In genomic region chr8:111268277-111268676, GRCm38 (mm10) we compare ENCODE assay signal across 18 mouse cellular contexts. TPM values are rescaled to one million over a fixed set of nuclear protein-coding genes. Genes with fewer than 3 reads are reported as not detected.
DNase-seq lines count a peak whose midpoint lies in the region; ATAC-seq and TF ChIP-seq lines count a peak whose summit lies in the region.
"Had no signal": no experiment of that assay in that cellular context is flagged by ENCODE, and none has a peak within 500 bp of the region (broad histone marks: within the 10 kb centered on the region; RNA-seq: fewer than 3 reads in every experiment).

No protein-coding gene starts in this region.

- 81% methylated on average over 2 of the region's 2 CpGs for WGBS in forebrain, embryonic 14.5 days
- 73% methylated on average over 2 of the region's 2 CpGs for WGBS in forebrain, embryonic 12.5 days

- H3K36me3 ChIP-seq in forebrain, embryonic 14.5 days (ENCODE audit: control insufficient read depth, insufficient read depth, low read length) = peaks cover 15% of the 10 kb centered on the region
- H3K36me3 ChIP-seq in forebrain, embryonic 12.5 days (replicated peaks) = peaks cover 15% of the 10 kb centered on the region

- H3K27ac ChIP-seq in forebrain, embryonic 14.5 days (ENCODE audit: low read depth, low read length) = no peak overlapping the region
- no peak overlapping the region for H3K27ac ChIP-seq in forebrain, embryonic 12.5 days
- no peak overlapping the region for H3K27ac ChIP-seq in layer of hippocampus, adult 2 months
- H3K27ac ChIP-seq: forebrain, embryonic 13.5 days; heart, embryonic 15.5 days; limb, embryonic 12.5 days; lung, embryonic 15.5 days; midbrain, embryonic 15.5 days had no signal

- H3K4me2 ChIP-seq in forebrain, embryonic 14.5 days (ENCODE audit: low read length) = no peak overlapping the region
- no peak overlapping the region for H3K4me2 ChIP-seq in forebrain, embryonic 12.5 days
- H3K4me2 ChIP-seq: forebrain, embryonic 13.5 days; heart, embryonic 15.5 days; limb, embryonic 12.5 days; lung, embryonic 15.5 days; midbrain, embryonic 15.5 days had no signal

- peak; percentile 9 for DNase-seq in forebrain, embryonic 14.5 days (ENCODE audit: low spot score)
- DNase-seq in layer of hippocampus, adult 2 months (ENCODE audit: low spot score in 2 of 2) = no peak
- DNase-seq in layer of hippocampus, postnatal 14 days (ENCODE audit: low spot score in 2 of 2) = no peak
- peak; percentile 14 for DNase-seq in thymus, postnatal 4 days
- DNase-seq in thymus, postnatal 36 days = no peak
- no peak for DNase-seq in testis, postnatal 14 days (ENCODE audit: low spot score)
- DNase-seq: cerebellum, postnatal 10 days; heart, adult 11 months; thymus, adult 2 months had no signal

- peak; percentile 67 for TF ChIP-seq CTCF in layer of hippocampus, adult 2 months (conservative IDR thresholded peaks at IDR 0.05)

- no peak for ATAC-seq in forebrain, embryonic 14.5 days
- no peak for ATAC-seq in forebrain, embryonic 12.5 days (ENCODE audit: low FRiP score)
- ATAC-seq in erythroid progenitor cell, adult 5-6 weeks (replicated peaks; ENCODE audit: low FRiP score, poor library complexity, severe bottlenecking) = no peak
- ATAC-seq: forebrain, embryonic 13.5 days; inflammation-experienced regulatory T-cells, adult 6 months; midbrain, embryonic 15.5 days had no signal

- H3K4me1 ChIP-seq in forebrain, embryonic 14.5 days (ENCODE audit: control insufficient read depth, insufficient read depth, low read length) = no peaks in the 10 kb centered on the region
- no peaks in the 10 kb centered on the region for H3K4me1 ChIP-seq in forebrain, embryonic 12.5 days
- H3K4me1 ChIP-seq: forebrain, embryonic 13.5 days; heart, embryonic 15.5 days; limb, embryonic 12.5 days; lung, embryonic 15.5 days; megakaryocyte, embryonic 14.5 days; midbrain, embryonic 15.5 days had no signal

- no peaks in the 10 kb centered on the region for H3K9me3 ChIP-seq in forebrain, embryonic 14.5 days (replicated peaks; ENCODE audit: control insufficient read depth, low read length)
- H3K9me3 ChIP-seq in forebrain, embryonic 12.5 days = no peaks in the 10 kb centered on the region
- H3K9me3 ChIP-seq: heart, embryonic 15.5 days; limb, embryonic 12.5 days; midbrain, embryonic 15.5 days had no signal

- no peak overlapping the region for H3K4me3 ChIP-seq in forebrain, embryonic 14.5 days (ENCODE audit: low read depth, low read length)
- H3K4me3 ChIP-seq in forebrain, embryonic 12.5 days (replicated peaks) = no peak overlapping the region
- H3K4me3 ChIP-seq in layer of hippocampus, adult 2 months = no peak overlapping the region
- H3K4me3 ChIP-seq: forebrain, embryonic 13.5 days; heart, embryonic 15.5 days; limb, embryonic 12.5 days; lung, embryonic 15.5 days; megakaryocyte, embryonic 14.5 days; midbrain, embryonic 15.5 days had no signal

- H3K9ac ChIP-seq in forebrain, embryonic 14.5 days (ENCODE audit: low read length) = no peak overlapping the region
- H3K9ac ChIP-seq in forebrain, embryonic 12.5 days = no peak overlapping the region
- H3K9ac ChIP-seq: forebrain, embryonic 13.5 days; heart, embryonic 15.5 days; limb, embryonic 12.5 days; lung, embryonic 15.5 days; midbrain, embryonic 15.5 days had no signal

- no peaks in the 10 kb centered on the region for H3K27me3 ChIP-seq in forebrain, embryonic 14.5 days (replicated peaks; ENCODE audit: control insufficient read depth, insufficient read depth, low read length)
- no peaks in the 10 kb centered on the region for H3K27me3 ChIP-seq in forebrain, embryonic 12.5 days
- H3K27me3 ChIP-seq: forebrain, embryonic 13.5 days; heart, embryonic 15.5 days; limb, embryonic 12.5 days; lung, embryonic 15.5 days; midbrain, embryonic 15.5 days had no signal

RNA-seq across cellular contexts. Expression of gene Glg1, which starts 9.3 kb away (rescaled TPM):
- 65.2 and 66.1 TPM in 2 replicates for polyA plus RNA-seq in forebrain, embryonic 14.5 days (2014; fragmentation: Nextera tagmentation; extraction: Ambion mirVana)
- polyA plus RNA-seq in forebrain, embryonic 12.5 days (2016; fragmentation: Nextera tagmentation; extraction: Ambion mirVana) = 83.6 and 89.6 TPM in 2 replicates
- total RNA-seq in layer of hippocampus, adult 2 months (2021) = 100 to 1,000 TPM; 141 to 142 TPM
- total RNA-seq in layer of hippocampus, postnatal 14 days (2021) = 100 to 1,000 TPM; 129 TPM
- total RNA-seq in erythroid progenitor cell, adult 5-6 weeks (2015; ENCODE audit: low replicate concordance) = 36.5 and 39.3 TPM in 2 replicates
- total RNA-seq in erythroid progenitor cell, adult 5-6 weeks (2017; ENCODE audit: low replicate concordance) = 49.4 and 62.3 TPM in 2 replicates

RNA-seq across cellular contexts. Expression of gene Rfwd3, which starts 31.7 kb away (rescaled TPM):
- 34.4 and 35.3 TPM in 2 replicates for polyA plus RNA-seq in forebrain, embryonic 14.5 days (2014; fragmentation: Nextera tagmentation; extraction: Ambion mirVana)
- polyA plus RNA-seq in forebrain, embryonic 12.5 days (2016; fragmentation: Nextera tagmentation; extraction: Ambion mirVana) = 76.5 and 78.3 TPM in 2 replicates
- total RNA-seq in layer of hippocampus, adult 2 months (2021) = 10 to 100 TPM; 20.3 to 21.5 TPM
- total RNA-seq in layer of hippocampus, postnatal 14 days (2021) = 10 to 100 TPM; 19.7 to 20.3 TPM
- 117 and 127 TPM in 2 replicates for total RNA-seq in erythroid progenitor cell, adult 5-6 weeks (2015; ENCODE audit: low replicate concordance)
- total RNA-seq in erythroid progenitor cell, adult 5-6 weeks (2017; ENCODE audit: low replicate concordance) = 133 and 138 TPM in 2 replicates

Comparison
In these comparisons a context has a peak if more than half of its experiments do, and no peak if none do; other contexts are left out.
1. DNase-seq: peak in forebrain, embryonic 14.5 days (single experiment) and thymus, postnatal 4 days (single experiment); none in layer of hippocampus, adult 2 months (0 of 2), layer of hippocampus, postnatal 14 days (0 of 2), thymus, postnatal 36 days (0 of 2) and testis, postnatal 14 days (single experiment).
2. RNA of gene Rfwd3, which starts 31.7 kb away (total RNA-seq): 117 to 138 TPM in erythroid progenitor cell, adult 5-6 weeks; 20.3 to 21.5 TPM in layer of hippocampus, adult 2 months and 19.7 to 20.3 TPM in layer of hippocampus, postnatal 14 days; every median in the first group is over 4 times any median in the second.